Mouse (Mus musculus) skeletal muscle tissue, adult 2 months (tissue): ENCODE measurements around the gene Tbc1d8b.
"Not testable (repeated sequence)": the region's sequence is repeated elsewhere in the genome, so short reads cannot be mapped to it uniquely, and the experiment has no call there.

Experiments used
- DNase-seq: peaks from one replicate; pipeline ENCODE4 v3.0.0-alpha.2; 2012; ENCODE audit warnings: low read depth, low spot score

Gene Tbc1d8b

DNA sequence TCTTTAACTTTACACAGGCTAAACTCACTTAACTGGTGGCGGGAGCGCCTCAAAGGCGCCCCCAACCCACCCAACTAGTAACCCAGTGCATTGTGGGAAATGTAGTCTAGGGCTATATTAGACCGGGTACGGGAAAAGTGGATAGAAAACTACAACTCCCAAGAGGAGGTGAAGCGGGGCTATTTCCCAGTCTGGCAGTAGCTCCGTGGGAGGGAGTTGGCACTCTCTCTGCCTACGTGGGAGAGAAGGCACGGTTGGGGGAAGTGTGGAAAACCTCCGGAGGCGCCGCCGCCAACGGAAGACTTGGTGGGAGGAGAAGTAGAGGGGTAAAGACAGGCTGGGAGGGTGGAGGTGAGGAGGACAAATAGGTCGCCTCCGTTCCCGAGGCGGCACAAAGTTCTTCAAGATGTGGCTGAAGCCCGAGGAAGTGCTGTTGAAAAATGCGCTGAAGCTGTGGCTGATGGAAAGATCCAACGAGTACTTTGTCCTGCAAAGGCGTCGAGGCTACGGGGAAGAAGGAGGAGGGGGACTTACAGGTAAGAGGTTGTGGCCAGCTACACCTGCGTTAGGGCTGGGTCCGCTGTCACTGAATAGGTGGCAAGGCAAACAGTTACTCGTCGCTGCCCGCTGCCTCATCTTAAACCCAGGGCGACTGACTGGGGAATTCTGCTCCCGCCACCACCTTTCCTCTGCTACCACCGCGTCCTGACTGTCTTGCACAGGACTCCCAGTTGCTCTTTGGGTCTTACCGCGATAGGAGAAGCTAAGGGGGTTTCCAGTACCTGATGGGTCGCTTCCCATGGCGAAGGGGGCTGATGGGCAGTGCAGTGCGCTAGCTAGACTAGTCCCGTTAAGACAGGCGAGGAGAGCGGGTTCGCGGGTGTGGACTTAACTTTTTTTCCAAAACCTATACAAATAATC, at the start of gene Tbc1d8b:
Gene Tbc1d8b, plus strand, starts transcription at position 222 of the 921 bp plus-strand sequence.
- peak; percentile 85 for DNase-seq

DNA sequence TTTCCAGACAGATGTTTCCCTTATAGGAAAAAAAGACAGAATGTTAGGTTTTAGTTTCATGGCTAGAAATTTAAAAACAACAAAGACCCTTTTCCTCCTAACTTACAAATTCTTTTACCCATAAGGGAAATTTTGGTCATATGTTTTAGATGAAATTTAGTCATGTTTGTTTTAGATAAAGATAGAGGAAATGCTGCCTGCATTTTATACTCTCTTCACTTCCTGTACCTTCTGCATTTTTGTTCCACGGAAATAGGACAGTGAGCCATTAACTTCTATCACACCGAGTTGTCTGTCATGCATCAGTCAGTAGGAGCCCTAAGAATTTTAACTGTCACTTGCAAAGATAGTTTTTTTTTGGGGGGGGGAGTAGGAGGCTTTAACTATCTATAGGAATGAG, 45.1 kb upstream of the Tbc1d8b start:
- no peak for DNase-seq

DNA sequence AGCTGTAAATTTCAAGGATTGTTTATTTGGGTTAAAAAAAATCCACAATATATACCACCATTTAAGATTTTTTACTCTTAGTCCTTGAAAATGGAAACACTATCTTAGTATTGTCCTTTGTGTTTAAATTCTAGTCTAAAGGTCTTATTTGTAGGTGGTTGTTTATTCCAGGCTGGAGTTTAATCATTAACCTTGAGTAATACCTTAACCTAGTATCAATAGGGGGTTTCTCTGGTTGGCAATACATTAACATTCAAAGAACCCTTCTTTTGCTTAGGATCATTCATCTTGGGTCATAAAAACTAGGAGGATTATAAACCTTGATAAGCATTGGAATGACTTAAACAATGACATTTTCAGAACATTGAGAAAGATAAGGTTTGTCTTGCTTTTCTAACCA, 44.4 kb upstream of the Tbc1d8b start:
- no peak for DNase-seq

DNA sequence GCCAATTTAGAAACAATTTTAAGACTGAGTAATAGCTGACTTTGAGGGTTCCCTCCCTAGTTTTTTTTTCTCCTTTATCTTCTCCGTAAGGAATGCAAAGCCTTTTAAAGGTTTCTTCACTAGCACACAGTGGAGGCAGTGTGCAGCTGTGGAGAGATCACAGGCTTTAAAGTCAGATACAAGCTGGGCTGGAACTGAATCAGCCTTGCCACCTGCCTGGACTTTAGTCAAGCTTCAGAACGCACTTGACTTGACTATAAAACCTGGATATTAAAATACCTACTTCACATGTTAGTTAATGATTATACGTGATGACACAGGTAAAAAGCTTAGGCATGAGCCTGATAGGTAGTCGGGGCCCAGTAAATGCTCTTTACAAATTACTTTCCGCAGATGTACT, 32.6 kb upstream of the Tbc1d8b start:
- DNase-seq = no peak

- DNase-seq = no peak
These were observed 31.5 kb upstream of the Tbc1d8b start for GRCm38 (mm10) chrX:139653292-139653691.

DNA sequence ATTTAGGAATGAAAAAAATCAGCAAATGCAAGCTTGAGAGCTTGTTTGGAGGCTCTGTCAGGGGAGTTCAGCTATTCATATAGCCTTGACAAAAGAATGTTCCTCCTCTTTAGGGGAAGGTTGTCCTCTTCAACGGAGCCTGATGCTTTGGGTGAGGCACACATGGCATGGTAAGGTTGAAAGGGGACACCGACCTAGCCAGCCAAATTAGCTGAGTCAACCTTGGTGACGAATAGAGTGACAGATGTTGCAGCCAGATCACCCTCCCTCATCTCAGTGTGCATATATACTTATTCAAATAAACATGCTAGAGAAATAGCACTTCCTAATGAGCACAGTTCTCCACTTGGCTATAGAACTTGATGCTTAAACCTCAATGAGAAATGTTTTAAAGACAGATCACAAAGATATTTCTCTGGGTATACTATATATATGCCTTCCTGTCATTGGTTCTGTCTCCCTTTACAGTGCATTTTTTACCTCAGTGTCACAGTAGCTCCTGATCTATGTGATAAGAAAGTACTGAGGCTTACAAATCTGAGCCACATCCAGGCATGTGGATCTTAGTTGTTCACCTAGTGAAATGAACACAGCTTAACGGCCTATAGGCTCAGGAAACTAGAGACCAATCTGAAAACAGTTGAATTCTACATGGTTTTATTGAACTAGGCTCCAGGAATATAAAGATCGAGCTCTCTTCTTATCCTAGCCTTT, 30.3 kb upstream of the Tbc1d8b start:
- peak; percentile 18 for DNase-seq

- no peak for DNase-seq
These were observed 22.7 kb upstream of the Tbc1d8b start for GRCm38 (mm10) chrX:139662111-139662510.

GRCm38 (mm10) chrX:139665829-139666228, 19.0 kb upstream of the Tbc1d8b start:
- no peak for DNase-seq

- DNase-seq = no peak
These were observed 404 bp upstream of the Tbc1d8b start for GRCm38 (mm10) chrX:139684410-139684774.

- DNase-seq = no peak
These were observed 29.6 kb downstream of the Tbc1d8b start, which contains the start of gene Gm15013 for GRCm38 (mm10) chrX:139714381-139714780. Gene Gm15013 (minus strand): TSS chrX:139714481.

GRCm38 (mm10) chrX:139722350-139722749, 37.6 kb downstream of the Tbc1d8b start:
- DNase-seq = no peak

- no peak for DNase-seq
These were observed 45.7 kb downstream of the Tbc1d8b start for GRCm38 (mm10) chrX:139730541-139730940.

- DNase-seq = no peak
These were observed 52.3 kb downstream of the Tbc1d8b start for GRCm38 (mm10) chrX:139737066-139737465.

DNA sequence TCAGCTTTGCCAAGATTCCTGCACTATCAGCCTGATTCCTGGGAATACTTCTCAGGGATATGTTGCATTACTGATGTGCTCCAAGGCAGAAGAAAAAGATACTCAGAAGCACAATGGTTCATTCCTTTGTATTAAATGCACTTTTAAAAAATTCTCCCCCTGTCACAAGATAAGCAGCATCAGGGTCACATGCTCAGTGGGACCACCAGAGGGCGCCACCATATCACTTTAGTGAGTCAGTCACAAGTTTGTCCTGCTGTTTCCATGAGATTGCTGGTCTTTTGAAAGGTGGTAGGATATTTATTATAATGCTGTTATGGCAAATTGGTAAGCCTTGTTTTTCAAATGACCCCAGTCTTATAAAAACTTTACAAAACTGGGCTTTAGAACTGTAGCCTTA, 67.1 kb downstream of the Tbc1d8b start:
- peak; percentile 10 for DNase-seq

GRCm38 (mm10) chrX:139758634-139759033, 73.8 kb downstream of the Tbc1d8b start:
- not testable (repeated sequence) for DNase-seq

GRCm38 (mm10) chrX:139762546-139762945, 77.8 kb downstream of the Tbc1d8b start:
- no peak for DNase-seq

DNA sequence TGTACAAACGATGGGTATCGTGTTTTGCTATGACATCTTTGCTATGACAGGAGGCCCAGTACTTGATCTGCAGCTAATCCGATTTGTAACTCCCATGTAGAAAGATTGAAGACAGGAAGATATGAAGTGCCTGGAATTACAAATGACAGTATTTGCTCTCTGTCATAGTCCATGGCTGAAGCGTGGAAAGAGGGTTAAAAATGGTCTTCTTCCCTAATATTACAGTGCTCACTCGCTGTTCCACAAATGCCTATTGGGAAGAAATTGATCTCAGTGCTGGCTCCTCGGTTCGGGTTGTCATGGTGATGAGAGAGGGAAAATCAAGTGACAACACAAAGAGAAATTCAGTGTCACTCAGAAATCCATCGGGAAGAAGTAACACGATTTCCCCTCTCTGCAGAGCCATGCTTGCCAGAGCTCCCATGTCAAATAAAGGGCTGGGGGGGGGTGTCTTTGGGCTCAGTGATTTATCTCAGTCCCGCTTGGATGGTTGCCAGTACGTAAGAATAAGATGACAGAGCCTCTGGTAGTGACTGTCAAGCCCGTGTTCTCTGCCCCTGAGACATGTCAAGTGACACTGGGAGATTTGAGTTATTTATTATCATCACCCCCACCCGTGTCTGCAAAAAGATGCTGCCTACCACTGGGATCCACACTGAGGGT, 85.3 kb downstream of the Tbc1d8b start:
- DNase-seq = no peak

- DNase-seq = peak; percentile 22
These were observed 89.7 kb downstream of the Tbc1d8b start for GRCm38 (mm10) chrX:139774309-139775083.

- no peak for DNase-seq
These were observed 90.4 kb downstream of the Tbc1d8b start for GRCm38 (mm10) chrX:139775084-139775612.

- no peak for DNase-seq
These were observed 92.6 kb downstream of the Tbc1d8b start for GRCm38 (mm10) chrX:139777357-139777756.

- DNase-seq = no peak
These were observed 94.1 kb downstream of the Tbc1d8b start for GRCm38 (mm10) chrX:139778886-139779285.
